Mouse (Mus musculus) neutrophil, adult 65 days (primary cell): Measurements from ENCODE around the gene Nfs1. TPM values are rescaled to one million over a fixed set of nuclear protein-coding genes. Genes with fewer than 3 reads are reported as not detected.

Experiments
- total RNA-seq: library from RNA; stranded (reverse); gene quantifications from 2 replicates; pipeline ENCODE4 v1.2.4, GENCODE M21; 2023

Gene Nfs1
- total RNA-seq, result 14.0 and 18.5 TPM in 2 replicates

DNA sequence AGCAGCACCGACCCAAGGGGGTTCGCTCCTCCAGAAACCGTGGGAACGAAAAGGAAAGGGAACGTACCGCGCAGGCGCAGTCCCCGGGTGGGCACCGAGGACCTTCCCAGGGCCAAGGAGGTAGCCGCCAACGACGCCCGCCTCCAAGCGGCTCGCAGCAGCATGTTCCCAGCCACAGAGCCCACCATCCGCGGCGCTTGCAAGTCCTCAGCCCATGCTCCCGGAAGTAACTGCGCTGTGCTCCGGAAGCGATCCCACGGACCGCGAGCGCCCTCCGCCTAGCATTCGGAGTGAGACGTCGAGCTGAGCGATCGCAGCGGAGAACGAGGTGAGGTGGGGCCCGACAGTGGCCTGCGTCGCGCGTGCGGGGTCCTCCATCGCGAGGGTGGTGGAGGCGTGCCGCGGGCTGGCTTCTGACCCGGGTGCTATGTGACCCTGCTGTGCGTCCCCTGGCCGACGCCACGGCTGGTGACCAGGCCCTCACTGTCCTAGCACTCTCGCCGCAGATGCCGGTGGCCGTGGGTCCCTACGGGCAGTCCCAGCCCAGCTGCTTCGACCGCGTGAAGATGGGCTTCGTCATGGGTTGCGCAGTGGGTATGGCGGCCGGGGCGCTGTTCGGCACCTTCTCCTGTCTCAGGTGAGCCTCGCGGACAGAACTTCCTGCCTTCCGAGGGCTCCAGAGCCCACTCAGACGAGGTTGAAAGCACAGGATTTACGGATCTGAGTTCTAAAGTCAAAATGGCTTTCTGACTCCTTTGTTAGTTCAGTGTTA is at the start of gene Nfs1, which contains the start of gene Romo1:
Nfs1 (minus strand) TSS at position 234 of the 772 bp plus-strand sequence.
Romo1 (plus strand) TSS at position 87 of the 772 bp plus-strand sequence.

GRCm38 (mm10) chr2:156180094-156180821 is 36.3 kb upstream of the Nfs1 start, which contains the start of gene Rbm39:
Rbm39 (minus strand) TSS chr2:156180238.

DNA sequence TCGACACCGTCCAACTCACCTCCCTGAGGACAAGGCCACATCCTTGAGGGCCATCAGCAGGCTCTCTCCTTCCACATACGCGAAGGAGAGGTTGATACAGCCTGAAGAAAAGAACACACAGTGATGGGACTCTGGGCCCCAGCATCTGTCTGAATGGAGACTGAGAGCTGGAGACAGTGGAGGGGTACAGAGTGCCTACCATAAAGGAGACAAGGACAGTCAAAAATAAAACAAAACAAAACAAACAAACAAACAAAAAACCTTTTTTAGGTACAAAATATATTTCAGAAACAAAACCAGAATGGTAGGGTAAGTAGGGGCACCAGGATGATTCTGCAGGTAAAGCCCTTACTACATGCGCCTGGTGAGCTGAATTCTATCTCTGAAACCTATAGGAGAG is 17.0 kb downstream of the Nfs1 start, which contains the start of gene Gm28036:
Gm28036 (minus strand) TSS at position 101 of the 400 bp plus-strand sequence.

DNA sequence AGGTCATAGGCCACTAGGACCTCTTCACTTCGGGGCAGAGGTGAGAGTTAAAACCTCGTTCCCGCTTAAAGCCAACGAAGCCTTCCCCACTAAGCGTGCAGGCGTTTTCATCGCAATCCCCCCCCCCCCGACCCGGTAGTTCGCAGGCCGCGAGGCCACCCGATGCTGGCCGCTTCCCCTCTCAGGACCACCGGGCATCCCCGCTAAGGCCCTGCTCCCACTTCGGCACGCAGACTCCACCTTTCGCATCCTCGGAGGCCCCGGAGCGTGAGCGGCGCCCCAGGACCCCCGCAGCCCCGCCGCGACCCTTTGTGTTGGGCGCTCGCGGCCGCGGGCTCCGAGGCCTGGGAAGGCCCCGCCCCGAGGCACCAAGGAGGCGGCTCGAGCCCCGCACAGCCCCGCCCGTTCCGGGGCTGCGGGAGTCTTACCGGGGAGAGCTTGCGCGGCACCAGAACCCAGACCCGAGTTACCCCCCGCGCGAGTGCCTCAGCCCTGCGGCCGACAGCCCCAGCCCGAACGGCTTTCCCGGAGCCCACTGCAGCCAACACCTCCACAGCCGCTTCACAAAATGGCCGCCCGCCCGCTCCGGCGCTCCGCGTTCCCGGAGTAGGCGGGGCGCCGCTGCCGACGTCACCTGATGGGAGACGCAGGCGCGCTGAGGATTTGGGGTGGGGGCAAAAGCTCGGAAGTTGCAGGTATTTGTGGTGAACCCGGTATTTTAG is 32.5 kb downstream of the Nfs1 start, which contains the start of the genes Cpne1 and Rbm12:
Cpne1 (minus strand) TSS at position 608 of the 722 bp plus-strand sequence.
Rbm12 (minus strand) TSS at position 621 of the 722 bp plus-strand sequence.

Other genes starting within 250 kb of the Nfs1 start
- gene Uqcc1, start 213.9 kb downstream of the Nfs1 start, total RNA-seq, result 9.8 and 13.0 TPM in 2 replicates
- gene Gm15557, start 203.5 kb downstream of the Nfs1 start, total RNA-seq, result not detected in 2 replicates
- gene Gdf5, start 198.8 kb downstream of the Nfs1 start, total RNA-seq, result not detected in 2 replicates
- gene Cep250, start 187.7 kb downstream of the Nfs1 start, total RNA-seq, result 57.4 and 85.4 TPM in 2 replicates
- not detected in 2 replicates for gene 6430550D23Rik, start 136.2 kb downstream of the Nfs1 start, total RNA-seq
- 57.4 and 60.2 TPM in 2 replicates for gene Ergic3, start 136.1 kb downstream of the Nfs1 start, total RNA-seq
- not detected in 2 replicates for gene Fer1l4, start 91.2 kb downstream of the Nfs1 start, total RNA-seq
- 0.43 and 0.85 TPM in 2 replicates for gene Spag4, start 79.0 kb downstream of the Nfs1 start, total RNA-seq
- 65.0 and 74.0 TPM in 2 replicates for gene Cpne1, start 32.2 kb downstream of the Nfs1 start, total RNA-seq
- 17.7 and 19.8 TPM in 2 replicates for gene Rbm12, start 32.2 kb downstream of the Nfs1 start, total RNA-seq
- gene Gm28036, start 17.1 kb downstream of the Nfs1 start, total RNA-seq, result 9.9 and 20.0 TPM in 2 replicates
- 41.2 and 53.9 TPM in 2 replicates for gene Romo1, start 147 bp downstream of the Nfs1 start, total RNA-seq
- gene Rbm39, start 36.1 kb upstream of the Nfs1 start, total RNA-seq, result 1,780 and 2,284 TPM in 2 replicates
- 30.1 and 44.3 TPM in 2 replicates for gene Phf20, start 52.3 kb upstream of the Nfs1 start, total RNA-seq
- gene Cnbd2, start 168.1 kb upstream of the Nfs1 start, total RNA-seq, result 6.1 and 11.3 TPM in 2 replicates
- 148 and 170 TPM in 2 replicates for gene Scand1, start 168.5 kb upstream of the Nfs1 start, total RNA-seq